Mouse (Mus musculus) embryonic facial prominence, embryonic 15.5 days (tissue): ENCODE data around the gene Trpc4ap. TPM values are rescaled to one million over a fixed set of nuclear protein-coding genes. Genes with fewer than 3 reads are reported as not detected.

Experiments
- ATAC-seq: fragments of 200-750 bp; cut with Nextera tagmentation; 2 replicates; pipeline ENCODE4 v1.8.0; 2017; ENCODE audit warnings: low read depth, moderate TSS enrichment; ENCODE audit not compliant: insufficient number of reproducible peaks, low FRiP score, low TSS enrichment
- H3K27ac ChIP-seq: fragments of 300-500 bp; sonication (generic); replicated peaks from 2 replicates; pipeline ENCODE4 v1.5.1; 2015; ENCODE audit warnings: mild to moderate bottlenecking, inconsistent platforms
- H3K27me3 ChIP-seq: fragments of 300-500 bp; sonication (generic); 2 replicates; pipeline ENCODE4 v1.6.1; 2015; ENCODE audit warnings: inconsistent platforms
- H3K36me3 ChIP-seq: fragments of 300-500 bp; sonication (generic); 2 replicates; pipeline ENCODE4 v1.6.1; 2015; ENCODE audit warnings: mild to moderate bottlenecking, inconsistent platforms
- H3K4me1 ChIP-seq: fragments of 300-500 bp; sonication (generic); 2 replicates; pipeline ENCODE4 v1.6.1; 2015; ENCODE audit warnings: inconsistent platforms
- H3K4me2 ChIP-seq: fragments of 300-500 bp; sonication (generic); replicated peaks from 2 replicates; pipeline ENCODE4 v1.6.1; 2015; ENCODE audit warnings: mild to moderate bottlenecking, inconsistent platforms
- H3K4me3 ChIP-seq: fragments of 300-500 bp; sonication (generic); replicated peaks from 2 replicates; pipeline ENCODE4 v1.5.1; 2015; ENCODE audit warnings: mild to moderate bottlenecking, inconsistent platforms
- H3K9ac ChIP-seq: fragments of 300-500 bp; sonication (generic); 2 replicates; pipeline ENCODE4 v1.6.1; 2015; ENCODE audit warnings: inconsistent platforms
- H3K9me3 ChIP-seq: fragments of 300-500 bp; sonication (generic); replicated peaks from 2 replicates; pipeline ENCODE4 v1.6.1; 2016; ENCODE audit warnings: inconsistent platforms
- WGBS: fragments of 180-500 bp; shearing (Covaris S2); methylation state at CpG from one replicate; pipeline ENCODE4 v1.1.7; 2015; 5-methylcytosine and 5-hydroxymethylcytosine counted together
- polyA plus RNA-seq: library from polyadenylated mRNA; unstranded; fragments of >200 nt; fragmentation: Nextera tagmentation; extraction: Ambion mirVana; gene quantifications from 2 replicates; pipeline ENCODE4 v1.2.1, GENCODE M21; 2015

The Trpc4ap gene
- polyA plus RNA-seq, 1 experiment from 2014 or later: 137 TPM

DNA sequence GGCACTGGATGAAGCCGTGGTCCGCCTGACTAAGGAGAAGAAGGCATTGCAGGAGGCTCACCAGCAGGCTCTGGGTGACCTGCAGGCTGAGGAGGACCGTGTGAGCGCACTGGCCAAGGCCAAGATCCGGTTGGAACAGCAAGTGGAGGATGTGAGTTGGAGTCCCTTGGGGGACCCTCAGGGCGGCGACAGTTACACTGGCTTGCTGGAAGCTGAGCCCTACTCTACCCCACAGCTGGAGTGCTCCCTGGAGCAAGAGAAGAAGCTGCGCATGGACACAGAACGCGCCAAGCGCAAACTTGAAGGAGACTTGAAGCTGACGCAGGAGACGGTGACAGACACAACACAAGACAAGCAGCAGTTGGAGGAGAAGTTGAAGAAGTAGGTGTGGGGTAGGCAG is 63.7 kb downstream of the Trpc4ap start:
- Histone ChIP-seq H3K4me2 (peak overlapping the region; percentile 79; the same call in 1 of the 2 replicates), H3K27ac (no peak overlapping the region), H3K4me1 (peaks cover 22% of the 10 kb centered on the region), H3K27me3 (peaks cover 73% of the 10 kb centered on the region), H3K9me3 (no peaks in the 10 kb centered on the region), H3K36me3 (peaks cover 18% of the 10 kb centered on the region), H3K4me3 (no peak overlapping the region), H3K9ac (no peak overlapping the region)
- ATAC-seq: no peak
- 78% methylated on average over 13 of the region's 13 CpGs for WGBS

DNA sequence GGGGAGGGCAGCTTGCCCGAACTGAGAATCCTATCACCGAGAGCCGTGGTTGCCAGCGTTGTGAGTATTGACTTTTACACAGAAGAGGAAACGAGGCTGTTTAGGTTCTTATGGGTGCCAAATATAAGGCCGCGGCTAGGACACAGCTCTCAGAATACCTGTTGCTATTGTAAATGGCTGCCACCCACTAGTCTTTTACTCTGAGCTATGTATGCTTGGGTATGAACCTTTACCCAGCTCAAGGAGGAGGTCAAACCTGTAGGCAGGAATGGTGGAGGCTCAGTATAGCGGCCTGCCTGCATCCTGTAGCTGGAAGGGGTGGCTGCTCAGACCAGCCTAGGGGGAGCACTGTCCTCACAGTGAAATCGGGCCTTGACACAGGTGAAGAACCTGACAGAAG is 64.1 kb downstream of the Trpc4ap start:
- Histone ChIP-seq H3K9me3 (no peaks in the 10 kb centered on the region), H3K4me3 (no peak overlapping the region), H3K4me2 (no peak overlapping the region), H3K36me3 (peaks cover 14% of the 10 kb centered on the region), H3K27ac (no peak overlapping the region), H3K4me1 (peaks cover 22% of the 10 kb centered on the region), H3K27me3 (peaks cover 69% of the 10 kb centered on the region), H3K9ac (no peak overlapping the region)
- 83% methylated on average over 9 of the region's 9 CpGs for WGBS
- ATAC-seq: no peak

DNA sequence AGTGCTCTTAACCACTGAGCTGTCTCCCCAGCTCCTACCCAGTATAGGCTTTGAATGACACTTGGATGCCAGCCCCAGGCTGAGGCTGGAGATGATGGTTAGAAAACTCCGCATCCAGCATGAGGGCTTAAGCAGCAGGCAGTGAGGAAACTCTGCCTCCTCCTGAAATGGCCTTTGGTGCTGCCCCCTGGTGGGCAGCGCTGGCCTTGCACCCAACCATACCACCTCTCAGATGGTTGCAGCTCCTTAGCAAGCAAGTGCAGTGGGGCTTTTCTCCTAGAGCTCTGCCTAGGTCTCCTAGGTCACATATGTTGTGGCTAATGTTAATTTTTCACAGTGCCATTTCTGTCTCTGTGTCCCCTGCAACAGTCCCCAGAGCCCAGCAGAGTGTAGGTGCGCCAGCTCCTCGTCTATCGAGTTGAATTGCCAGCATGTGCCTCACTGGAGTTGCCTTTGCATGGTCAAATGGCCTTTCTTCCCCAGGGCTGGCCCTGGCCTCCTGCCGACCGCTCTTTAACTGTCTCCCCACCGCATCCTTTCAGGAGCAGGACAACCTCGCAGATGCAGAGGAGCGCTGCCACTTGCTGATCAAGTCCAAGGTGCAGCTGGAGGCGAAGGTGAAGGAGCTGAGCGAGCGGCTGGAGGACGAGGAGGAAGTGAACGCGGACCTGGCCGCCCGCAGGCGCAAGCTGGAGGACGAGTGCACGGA is 65.0 kb downstream of the Trpc4ap start:
- peaks cover 4% of the 10 kb centered on the region for H3K36me3 ChIP-seq

DNA sequence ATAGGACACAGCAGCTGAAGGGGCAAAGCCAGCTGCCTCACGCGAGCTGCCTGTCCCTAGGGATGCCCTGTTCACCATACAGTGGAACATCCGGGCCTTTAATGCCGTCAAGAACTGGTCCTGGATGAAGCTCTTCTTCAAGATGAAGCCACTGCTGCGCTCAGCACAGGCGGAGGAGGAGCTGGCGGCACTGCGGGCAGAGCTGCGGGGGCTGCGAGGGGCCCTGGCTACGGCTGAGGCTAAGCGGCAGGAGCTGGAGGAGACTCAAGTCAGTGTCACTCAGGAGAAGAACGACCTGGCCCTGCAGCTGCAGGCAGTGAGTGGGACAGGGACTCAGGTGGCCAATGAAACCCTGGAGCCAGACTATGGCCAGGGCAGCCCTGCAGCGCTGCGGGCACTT is 65.9 kb downstream of the Trpc4ap start:
- Histone ChIP-seq H3K27me3 (peaks cover 51% of the 10 kb centered on the region), H3K9ac (no peak overlapping the region), H3K9me3 (no peaks in the 10 kb centered on the region), H3K4me1 (peaks cover 22% of the 10 kb centered on the region), H3K4me2 (no peak overlapping the region), H3K36me3 (no peaks in the 10 kb centered on the region), H3K27ac (no peak overlapping the region), H3K4me3 (no peak overlapping the region)
- 55% methylated on average over 15 of the region's 15 CpGs for WGBS
- no peak for ATAC-seq

More for the DNA sequence above, 65.0 kb downstream of the Trpc4ap start:
- Histone ChIP-seq H3K27me3 (peaks cover 60% of the 10 kb centered on the region), H3K4me2 (no peak overlapping the region), H3K9me3 (no peaks in the 10 kb centered on the region), H3K4me1 (peaks cover 22% of the 10 kb centered on the region), H3K4me3 (no peak overlapping the region), H3K27ac (no peak overlapping the region), H3K9ac (no peak overlapping the region)
- 48% methylated on average over 21 of the region's 21 CpGs for WGBS
- no peak for ATAC-seq

DNA sequence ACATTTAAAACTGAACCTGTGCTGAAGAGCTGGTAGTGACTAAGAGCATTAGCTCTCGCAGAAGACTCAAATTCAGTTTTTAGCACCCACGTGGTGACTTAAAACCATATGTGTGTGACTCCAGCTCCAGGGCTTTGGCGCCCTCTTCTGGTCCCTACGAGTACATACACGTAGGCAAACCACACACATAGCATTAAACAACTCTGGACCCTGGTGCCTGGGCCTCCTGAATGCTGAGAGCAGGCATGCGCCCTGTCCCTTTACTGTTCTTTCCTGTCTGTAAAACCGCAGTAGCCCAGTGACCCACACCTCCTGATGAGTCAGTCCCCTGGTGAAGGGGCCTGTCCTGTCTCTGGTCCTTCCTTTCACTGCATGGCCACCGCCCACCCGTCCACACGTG is 67.5 kb downstream of the Trpc4ap start:
- 36% methylated on average over 10 of the region's 10 CpGs for WGBS
- ATAC-seq: no peak

DNA sequence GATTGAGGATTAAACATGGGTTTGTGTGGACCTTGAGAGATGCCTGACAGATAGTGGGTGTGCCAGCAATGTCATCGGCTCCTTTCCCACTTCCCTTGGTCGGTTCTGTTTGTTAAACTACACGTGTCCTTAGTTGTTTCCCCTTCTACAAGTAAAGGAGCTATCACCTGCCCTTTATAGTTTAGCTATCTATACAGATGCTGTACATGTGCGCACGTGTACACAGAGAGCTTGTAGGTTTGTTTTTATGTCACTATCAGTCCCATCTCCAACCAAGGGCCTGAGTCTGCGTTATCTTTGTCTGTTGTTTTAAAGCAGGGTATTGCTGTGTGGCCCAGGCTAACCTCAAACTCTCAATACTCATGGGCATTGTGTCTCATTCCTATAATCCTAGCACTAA is 68.2 kb downstream of the Trpc4ap start:
- Histone ChIP-seq H3K4me3 (no peak overlapping the region), H3K9me3 (no peaks in the 10 kb centered on the region), H3K27me3 (peaks cover 28% of the 10 kb centered on the region), H3K27ac (no peak overlapping the region), H3K9ac (no peak overlapping the region), H3K36me3 (no peaks in the 10 kb centered on the region), H3K4me1 (peaks cover 3% of the 10 kb centered on the region), H3K4me2 (no peak overlapping the region)
- no peak for ATAC-seq
- 89% methylated on average over 6 of the region's 6 CpGs for WGBS

More for the DNA sequence above, 67.5 kb downstream of the Trpc4ap start:
- Histone ChIP-seq H3K4me3 (no peak overlapping the region), H3K36me3 (no peaks in the 10 kb centered on the region), H3K4me2 (no peak overlapping the region), H3K9me3 (no peaks in the 10 kb centered on the region), H3K27ac (no peak overlapping the region), H3K27me3 (peaks cover 35% of the 10 kb centered on the region), H3K4me1 (peaks cover 10% of the 10 kb centered on the region), H3K9ac (no peak overlapping the region)

DNA sequence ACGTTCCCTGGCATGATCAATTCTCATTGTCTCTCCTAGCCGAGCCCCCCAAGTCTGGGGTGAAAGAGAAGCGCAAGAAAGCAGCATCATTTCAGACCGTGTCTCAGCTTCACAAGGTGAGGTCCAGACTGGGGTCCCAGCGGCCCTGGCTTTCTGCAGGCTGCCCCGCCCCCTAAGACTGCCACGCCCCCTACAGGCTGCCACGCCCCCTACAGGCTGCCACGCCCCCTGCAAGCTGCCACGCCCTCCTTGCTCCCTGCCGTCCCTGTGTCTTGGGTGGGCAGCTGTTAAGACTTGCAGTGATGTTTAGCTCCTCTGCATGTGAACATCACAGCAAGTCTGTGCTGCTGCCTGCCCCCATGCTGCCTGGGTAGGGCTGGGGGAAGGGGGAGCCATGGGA is 69.6 kb downstream of the Trpc4ap start:
- H3K27me3 ChIP-seq: peaks cover 14% of the 10 kb centered on the region
- WGBS: 23% methylated on average over 11 of the region's 11 CpGs
- no peaks in the 10 kb centered on the region for H3K9me3 ChIP-seq
- no peak for ATAC-seq
- H3K36me3 ChIP-seq: no peaks in the 10 kb centered on the region
- H3K27ac ChIP-seq: no peak overlapping the region
- H3K4me3 ChIP-seq: no peak overlapping the region
- no peak overlapping the region for H3K4me2 ChIP-seq
- no peaks in the 10 kb centered on the region for H3K4me1 ChIP-seq
- no peak overlapping the region for H3K9ac ChIP-seq

DNA sequence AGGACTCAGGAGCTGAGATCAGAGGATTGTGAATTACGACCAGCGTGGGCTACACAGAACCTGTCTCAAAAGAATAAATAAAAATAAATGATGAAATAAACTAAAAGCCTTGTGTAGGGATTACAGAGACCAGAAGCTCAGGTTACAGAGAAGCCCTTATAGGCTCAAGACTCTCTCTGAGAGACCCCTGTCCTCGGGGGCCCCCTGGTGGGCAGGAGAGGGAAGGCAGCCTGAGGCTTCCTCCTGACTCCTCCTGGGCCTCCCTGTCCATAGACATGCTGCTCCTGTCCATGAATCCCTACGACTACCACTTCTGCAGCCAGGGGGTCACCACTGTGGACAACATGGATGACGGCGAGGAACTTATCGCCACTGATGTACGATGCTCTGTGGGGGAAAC is 72.4 kb downstream of the Trpc4ap start:
- no peak overlapping the region for H3K27ac ChIP-seq
- peak; percentile 30 for ATAC-seq
- H3K9ac ChIP-seq: no peak overlapping the region
- H3K4me3 ChIP-seq: no peak overlapping the region
- no peaks in the 10 kb centered on the region for H3K9me3 ChIP-seq
- WGBS: 17% methylated on average over 8 of the region's 8 CpGs
- H3K27me3 ChIP-seq: no peaks in the 10 kb centered on the region
- no peak overlapping the region for H3K4me2 ChIP-seq
- H3K4me1 ChIP-seq: no peaks in the 10 kb centered on the region
- H3K36me3 ChIP-seq: no peaks in the 10 kb centered on the region

DNA sequence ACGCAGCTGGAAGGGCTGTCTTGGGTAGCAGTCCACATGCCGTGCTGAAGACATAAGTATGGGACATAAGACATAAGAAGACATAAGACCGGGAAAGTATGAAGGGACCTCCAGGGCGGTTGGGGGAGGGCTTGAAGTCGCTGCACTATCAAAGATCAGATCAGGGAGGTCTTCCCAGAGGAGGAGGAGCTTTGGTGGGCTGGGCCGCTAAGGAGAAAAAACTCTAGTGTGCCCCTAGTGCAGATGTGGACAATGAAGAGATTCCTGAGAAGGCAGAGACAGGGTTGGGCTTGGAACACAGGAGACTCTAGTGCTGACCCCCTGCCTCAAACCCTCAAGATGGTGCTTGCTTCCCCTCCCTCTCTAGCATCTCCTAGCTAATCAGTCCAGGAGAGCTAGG is 75.2 kb downstream of the Trpc4ap start:
- Histone ChIP-seq H3K9ac (no peak overlapping the region), H3K27ac (no peak overlapping the region), H3K36me3 (no peaks in the 10 kb centered on the region), H3K4me1 (peaks cover 12% of the 10 kb centered on the region), H3K4me2 (no peak overlapping the region), H3K4me3 (no peak overlapping the region), H3K9me3 (no peaks in the 10 kb centered on the region), H3K27me3 (peaks cover 8% of the 10 kb centered on the region; the same call in 1 of the 2 replicates)
- WGBS: 58% methylated on average over 6 of the region's 6 CpGs
- no peak for ATAC-seq

DNA sequence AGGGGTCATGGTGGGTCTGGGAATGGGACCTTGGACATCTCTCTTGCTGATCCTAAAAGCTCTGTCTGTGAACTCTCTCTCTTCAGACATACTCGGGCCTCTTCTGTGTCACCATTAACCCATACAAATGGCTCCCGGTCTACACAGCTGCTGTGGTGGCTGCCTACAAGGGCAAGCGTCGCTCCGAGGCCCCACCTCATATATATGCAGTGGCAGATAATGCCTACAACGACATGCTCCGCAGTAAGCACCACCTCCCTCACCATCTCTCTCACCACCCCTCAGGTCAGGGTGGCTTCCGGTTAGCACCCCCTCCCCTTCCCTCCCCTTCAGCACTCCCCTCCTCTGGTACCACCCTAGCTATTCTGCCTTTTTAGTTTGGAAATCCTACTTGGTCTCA is 78.2 kb downstream of the Trpc4ap start:
- Histone ChIP-seq H3K4me2 (peak overlapping the region; percentile 56), H3K27me3 (peaks cover 8% of the 10 kb centered on the region; the same call in 1 of the 2 replicates), H3K4me3 (no peak overlapping the region), H3K4me1 (peaks cover 12% of the 10 kb centered on the region), H3K27ac (no peak overlapping the region), H3K9me3 (no peaks in the 10 kb centered on the region), H3K9ac (no peak overlapping the region), H3K36me3 (no peaks in the 10 kb centered on the region)
- WGBS: 74% methylated on average over 8 of the region's 8 CpGs
- no peak for ATAC-seq

DNA sequence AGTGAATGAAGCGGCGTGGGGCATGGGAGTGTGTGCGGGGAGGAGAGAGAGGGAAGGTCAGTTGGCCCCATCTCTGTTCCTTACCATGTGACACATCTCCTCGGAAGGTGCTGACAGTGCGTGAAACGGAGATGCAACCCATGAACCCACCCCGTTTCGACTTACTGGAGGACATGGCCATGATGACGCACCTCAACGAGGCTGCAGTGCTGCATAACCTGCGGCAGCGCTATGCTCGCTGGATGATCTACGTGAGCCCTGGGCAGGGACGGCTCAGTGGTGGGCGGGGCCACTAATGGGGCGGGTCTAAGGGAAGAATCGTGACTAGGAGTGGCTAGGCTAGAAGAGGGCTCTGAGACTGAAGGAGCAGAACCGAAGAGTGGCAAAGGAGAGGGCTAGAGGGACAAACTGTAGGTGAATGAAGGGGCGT is 78.8 kb downstream of the Trpc4ap start:
- Histone ChIP-seq H3K4me2 (peak overlapping the region; percentile 56), H3K9ac (no peak overlapping the region), H3K27me3 (peaks cover 8% of the 10 kb centered on the region; the same call in 1 of the 2 replicates), H3K4me1 (peaks cover 12% of the 10 kb centered on the region), H3K4me3 (peak overlapping the region; percentile 37), H3K9me3 (no peaks in the 10 kb centered on the region), H3K27ac (no peak overlapping the region), H3K36me3 (no peaks in the 10 kb centered on the region)
- WGBS: 3% methylated on average over 20 of the region's 20 CpGs
- peak; percentile 85 for ATAC-seq
